Mouse (Mus musculus) myocyte (in vitro differentiated cells): ENCODE measurements around the gene Polr2b.

Source experiments
- CEBPB ChIP-seq: IDR thresholded peaks from 2 replicates; pipeline ENCODE4 v1.6.1; 2011; ENCODE audit warnings: mild to moderate bottlenecking, moderate library complexity; ENCODE audit not compliant: poor library complexity, insufficient read depth, severe bottlenecking
- MYOD1 ChIP-seq, 3 experiments: IDR thresholded peaks; one replicate each; pipeline ENCODE4 v1.6.1; 2011; ENCODE audit warnings: control low read depth in 2 of 3, low read depth in 2 of 3, mild to moderate bottlenecking in 2 of 3, moderate library complexity in 1 of 3; ENCODE audit not compliant: insufficient read length in 2 of 3, control insufficient read depth in 1 of 3
- POLR2A ChIP-seq: IDR thresholded peaks from one replicate; pipeline ENCODE4 v1.6.1; 2011; ENCODE audit warnings: low read depth, mild to moderate bottlenecking, control low read depth, moderate library complexity; ENCODE audit not compliant: insufficient read length

GRCm38 (mm10) chr5:77349971-77350658, 40.2 kb downstream of the Polr2b start:
- TF ChIP-seq MYOD1 (IDR thresholded peaks at IDR 0.05; ENCODE audit: control insufficient read depth in 1 of 3, insufficient read length in 2 of 3, low read depth in 2 of 3) (no peak), POLR2A (no peak), CEBPB (no peak)
